Mouse (Mus musculus) cerebellum, postnatal 4 days (tissue): Measurements from ENCODE around the gene Tead1.

Experiments
- DNase-seq, 2 experiments: peaks; one replicate each; pipeline ENCODE4 v3.0.0; 2022; ENCODE audit warnings: low spot score in 2 of 2, mixed read lengths in 1 of 2

Tead1 gene

GRCm38 (mm10) chr7:112775816-112776215 is 96.7 kb downstream of the Tead1 start:
- DNase-seq: no peak

- DNase-seq: peak in 1 of 2 experiments; percentile 49
Observed at GRCm38 (mm10) chr7:112776670-112777069, 97.6 kb downstream of the Tead1 start.

GRCm38 (mm10) chr7:112779636-112780035 is 100.5 kb downstream of the Tead1 start:
- peak in 1 of 2 experiments; percentile 40 for DNase-seq

GRCm38 (mm10) chr7:112780910-112781309 is 101.8 kb downstream of the Tead1 start:
- DNase-seq: no peak

- DNase-seq: no peak
Observed at GRCm38 (mm10) chr7:112781987-112782386, 102.9 kb downstream of the Tead1 start.

- DNase-seq: no peak
Observed at GRCm38 (mm10) chr7:112784278-112784677, 105.2 kb downstream of the Tead1 start.

GRCm38 (mm10) chr7:112785271-112785670 is 106.2 kb downstream of the Tead1 start:
- no peak for DNase-seq

GRCm38 (mm10) chr7:112786556-112787225 is 107.6 kb downstream of the Tead1 start:
- DNase-seq: peak in 1 of 2 experiments; percentile 40

GRCm38 (mm10) chr7:112787281-112787680 is 108.2 kb downstream of the Tead1 start:
- no peak for DNase-seq

- no peak for DNase-seq
Observed at GRCm38 (mm10) chr7:112788321-112788751, 109.2 kb downstream of the Tead1 start.

GRCm38 (mm10) chr7:112789693-112790092 is 110.6 kb downstream of the Tead1 start:
- no peak for DNase-seq

GRCm38 (mm10) chr7:112790334-112790733 is 111.2 kb downstream of the Tead1 start:
- no peak for DNase-seq

GRCm38 (mm10) chr7:112792679-112793078 is 113.6 kb downstream of the Tead1 start:
- no peak for DNase-seq

GRCm38 (mm10) chr7:112793903-112794302 is 114.8 kb downstream of the Tead1 start:
- DNase-seq: no peak

GRCm38 (mm10) chr7:112794481-112794880 is 115.4 kb downstream of the Tead1 start:
- DNase-seq: no peak

- no peak for DNase-seq
Observed at GRCm38 (mm10) chr7:112797526-112798321, 118.6 kb downstream of the Tead1 start.

- DNase-seq: no peak
Observed at GRCm38 (mm10) chr7:112801706-112802105, 122.6 kb downstream of the Tead1 start.

- no peak for DNase-seq
Observed at GRCm38 (mm10) chr7:112806718-112807400, 127.7 kb downstream of the Tead1 start.

GRCm38 (mm10) chr7:112807401-112807751 is 128.3 kb downstream of the Tead1 start:
- no peak for DNase-seq

- no peak for DNase-seq
Observed at GRCm38 (mm10) chr7:112810752-112811151, 131.6 kb downstream of the Tead1 start.

GRCm38 (mm10) chr7:112812037-112812775 is 133.1 kb downstream of the Tead1 start:
- no peak for DNase-seq

GRCm38 (mm10) chr7:112813163-112813562 is 134.0 kb downstream of the Tead1 start:
- no peak for DNase-seq
